Comparison of ENCODE assay signal across 21 mouse cellular contexts in genomic region chr1:166363122-166363521, GRCm38 (mm10). TPM values are rescaled to one million over a fixed set of nuclear protein-coding genes. Genes with fewer than 3 reads are reported as not detected.
DNase-seq lines count a peak whose midpoint lies in the region; ATAC-seq and TF ChIP-seq lines count a peak whose summit lies in the region.
"Had no signal": no experiment of that assay in that cellular context is flagged by ENCODE, and none has a peak within 500 bp of the region (broad histone marks: within the 10 kb centered on the region; RNA-seq: fewer than 3 reads in every experiment).

No protein-coding gene starts in this region.

- no peak for TF ChIP-seq CTCF in lung, embryonic 14.5 days (IDR thresholded peaks at IDR 0.05; ENCODE audit: low read depth)

- H3K4me1 ChIP-seq in lung, embryonic 14.5 days (ENCODE audit: insufficient read depth): no peaks in the 10 kb centered on the region
- H3K4me1 ChIP-seq in lung, embryonic 15.5 days: no peaks in the 10 kb centered on the region
- no peaks in the 10 kb centered on the region for H3K4me1 ChIP-seq in lung, embryonic 16.5 days (replicated peaks; ENCODE audit: control insufficient read depth, insufficient read depth, low read length)
- no peaks in the 10 kb centered on the region for H3K4me1 ChIP-seq in midbrain, embryonic 11.5 days (ENCODE audit: control insufficient read depth, insufficient read depth, low read length)
- H3K4me1 ChIP-seq in midbrain, embryonic 14.5 days (ENCODE audit: control insufficient read depth, insufficient read depth, low read length): no peaks in the 10 kb centered on the region

- no peaks in the 10 kb centered on the region for H3K27me3 ChIP-seq in lung, embryonic 14.5 days (ENCODE audit: insufficient read depth, low read length)
- H3K27me3 ChIP-seq in lung, embryonic 15.5 days: no peaks in the 10 kb centered on the region
- H3K27me3 ChIP-seq in lung, embryonic 16.5 days (ENCODE audit: control insufficient read depth, insufficient read depth, low read depth, low read length): no peaks in the 10 kb centered on the region
- H3K27me3 ChIP-seq in midbrain, embryonic 11.5 days (ENCODE audit: control insufficient read depth, insufficient read depth, low read length): no peaks in the 10 kb centered on the region
- no peaks in the 10 kb centered on the region for H3K27me3 ChIP-seq in midbrain, embryonic 14.5 days (ENCODE audit: control insufficient read depth, insufficient read depth, low read length)

- peak; percentile 47 for ATAC-seq in lung, embryonic 14.5 days (ENCODE audit: insufficient read depth)
- ATAC-seq in lung, embryonic 15.5 days (ENCODE audit: borderline replicate concordance, extremely low read depth, low FRiP score, low TSS enrichment): 0 out of 2 replicates have a peak, but pooled peaks have one; percentile 11
- ATAC-seq in lung, embryonic 16.5 days (ENCODE audit: low read depth): peak; percentile 54
- ATAC-seq in midbrain, embryonic 11.5 days (ENCODE audit: low FRiP score): no peak
- ATAC-seq in midbrain, embryonic 14.5 days (ENCODE audit: low FRiP score, low TSS enrichment): no peak
- ATAC-seq: activated CD4-positive, CD25-positive, alpha-beta regulatory T cell, adult 4 months; CD4-positive, CD25-positive, alpha-beta regulatory T cell, adult 4 months; Patski had no signal

- H3K4me3 ChIP-seq in lung, embryonic 14.5 days (ENCODE audit: low read depth, low read length): no peak overlapping the region
- H3K4me3 ChIP-seq in lung, embryonic 15.5 days: no peak overlapping the region
- no peak overlapping the region for H3K4me3 ChIP-seq in lung, embryonic 16.5 days (ENCODE audit: low read length)
- no peak overlapping the region for H3K4me3 ChIP-seq in midbrain, embryonic 11.5 days (ENCODE audit: low read depth, low read length)
- H3K4me3 ChIP-seq in midbrain, embryonic 14.5 days (replicated peaks; ENCODE audit: low read depth, low read length): no peak overlapping the region

- no peak overlapping the region for H3K27ac ChIP-seq in lung, embryonic 14.5 days (ENCODE audit: low read depth)
- H3K27ac ChIP-seq in lung, embryonic 15.5 days: no peak overlapping the region
- peak overlapping the region; percentile 46; the same call in 1 of the 2 replicates for H3K27ac ChIP-seq in lung, embryonic 16.5 days (ENCODE audit: low read length)
- no peak overlapping the region for H3K27ac ChIP-seq in midbrain, embryonic 11.5 days (ENCODE audit: low read depth, low read length)
- H3K27ac ChIP-seq in midbrain, embryonic 14.5 days (replicated peaks; ENCODE audit: low read depth, low read length): no peak overlapping the region

- no peak for DNase-seq in lung, embryonic 14.5 days
- no peak for DNase-seq in lung, postnatal 10 days
- no peak for DNase-seq in lung, postnatal 25 days (ENCODE audit: low spot score)
- no peak for DNase-seq in lung, postnatal 4 days
- peak; percentile 59 for DNase-seq in midbrain, embryonic 11.5 days (ENCODE audit: low spot score, missing footprints)
- no peak for DNase-seq in midbrain, embryonic 14.5 days
- DNase-seq: adrenal gland, adult 2 months; adrenal gland, adult 8-10 months; adrenal gland, postnatal 10 days; adrenal gland, postnatal 14 days; adrenal gland, postnatal 25 days; adrenal gland, postnatal 36 days; B cell, adult 2 months; cerebellum, adult 11 months; cerebellum, adult 11-12 months had no signal

- no peak overlapping the region for H3K9ac ChIP-seq in lung, embryonic 14.5 days
- H3K9ac ChIP-seq in lung, embryonic 15.5 days: no peak overlapping the region
- no peak overlapping the region for H3K9ac ChIP-seq in lung, embryonic 16.5 days (ENCODE audit: low read length)
- H3K9ac ChIP-seq in midbrain, embryonic 11.5 days (ENCODE audit: low read length): no peak overlapping the region
- no peak overlapping the region for H3K9ac ChIP-seq in midbrain, embryonic 14.5 days (replicated peaks; ENCODE audit: low read length)

- H3K4me2 ChIP-seq in lung, embryonic 14.5 days: no peak overlapping the region
- no peak overlapping the region for H3K4me2 ChIP-seq in lung, embryonic 15.5 days
- no peak overlapping the region for H3K4me2 ChIP-seq in lung, embryonic 16.5 days (ENCODE audit: low read depth, low read length)
- no peak overlapping the region for H3K4me2 ChIP-seq in midbrain, embryonic 11.5 days
- H3K4me2 ChIP-seq in midbrain, embryonic 14.5 days (ENCODE audit: low read length): no peak overlapping the region

- H3K36me3 ChIP-seq in lung, embryonic 14.5 days (ENCODE audit: insufficient read depth): no peaks in the 10 kb centered on the region
- no peaks in the 10 kb centered on the region for H3K36me3 ChIP-seq in lung, embryonic 15.5 days
- H3K36me3 ChIP-seq in lung, embryonic 16.5 days (ENCODE audit: control insufficient read depth, insufficient read depth, low read length): no peaks in the 10 kb centered on the region
- H3K36me3 ChIP-seq in midbrain, embryonic 11.5 days (ENCODE audit: control insufficient read depth, insufficient read depth, low read length): no peaks in the 10 kb centered on the region
- H3K36me3 ChIP-seq in midbrain, embryonic 14.5 days (ENCODE audit: control insufficient read depth, insufficient read depth, low read length): no peaks in the 10 kb centered on the region
- H3K36me3 ChIP-seq: G1E had no signal

- H3K9me3 ChIP-seq in lung, embryonic 14.5 days (ENCODE audit: low read depth, low read length): no peaks in the 10 kb centered on the region
- no peaks in the 10 kb centered on the region for H3K9me3 ChIP-seq in lung, embryonic 15.5 days
- H3K9me3 ChIP-seq in lung, embryonic 16.5 days (ENCODE audit: control insufficient read depth, low read length): no peaks in the 10 kb centered on the region
- no peaks in the 10 kb centered on the region for H3K9me3 ChIP-seq in midbrain, embryonic 11.5 days (ENCODE audit: control insufficient read depth, low read length)
- H3K9me3 ChIP-seq in midbrain, embryonic 14.5 days (ENCODE audit: control insufficient read depth, low read length): no peaks in the 10 kb centered on the region
- H3K9me3 ChIP-seq: G1E had no signal

RNA-seq across cellular contexts. Expression of gene Tada1, which starts 15.8 kb away (rescaled TPM):
- 62.2 and 65.6 TPM in 2 replicates for polyA plus RNA-seq in lung, embryonic 14.5 days (2014; fragmentation: Nextera tagmentation; extraction: Ambion mirVana)
- 59.6 and 61.5 TPM in 2 replicates for polyA plus RNA-seq in lung, embryonic 15.5 days (2015; fragmentation: Nextera tagmentation; extraction: Ambion mirVana)
- 57.1 and 61.4 TPM in 2 replicates for polyA plus RNA-seq in lung, embryonic 16.5 days (2015; fragmentation: Nextera tagmentation; extraction: Ambion mirVana)
- polyA plus RNA-seq in midbrain, embryonic 11.5 days (2014; fragmentation: Nextera tagmentation; extraction: Ambion mirVana): 70.5 and 73.5 TPM in 2 replicates
- 94.3 and 99.7 TPM in 2 replicates for polyA plus RNA-seq in midbrain, embryonic 14.5 days (2014; fragmentation: Nextera tagmentation; extraction: Ambion mirVana)

RNA-seq across cellular contexts. Expression of gene Pogk, which starts 46.5 kb away (rescaled TPM):
- polyA plus RNA-seq in lung, embryonic 14.5 days (2014; fragmentation: Nextera tagmentation; extraction: Ambion mirVana): 18.9 and 22.2 TPM in 2 replicates
- polyA plus RNA-seq in lung, embryonic 15.5 days (2015; fragmentation: Nextera tagmentation; extraction: Ambion mirVana): 10.5 and 11.3 TPM in 2 replicates
- 9.8 and 10.4 TPM in 2 replicates for polyA plus RNA-seq in lung, embryonic 16.5 days (2015; fragmentation: Nextera tagmentation; extraction: Ambion mirVana)
- polyA plus RNA-seq in midbrain, embryonic 11.5 days (2014; fragmentation: Nextera tagmentation; extraction: Ambion mirVana): 39.8 and 41.6 TPM in 2 replicates
- 32.2 and 49.0 TPM in 2 replicates for polyA plus RNA-seq in midbrain, embryonic 14.5 days (2014; fragmentation: Nextera tagmentation; extraction: Ambion mirVana)
- polyA plus RNA-seq: G1E had no signal

Comparison
In these comparisons a context has a peak if more than half of its experiments do, and no peak if none do; other contexts are left out.
1. ATAC-seq: peak in lung, embryonic 14.5 days (single experiment), lung, embryonic 15.5 days (single experiment) and lung, embryonic 16.5 days (single experiment); none in midbrain, embryonic 11.5 days (single experiment) and midbrain, embryonic 14.5 days (single experiment).